Mouse (Mus musculus) macrophage (primary cell): ENCODE measurements around the gene Sp3. TPM values are rescaled to one million over a fixed set of nuclear protein-coding genes. Genes with fewer than 3 reads are reported as not detected.

Experiments used
- H3K27ac ChIP-seq: fragments of 350-480 bp; formaldehyde crosslinking; 2 replicates; pipeline ENCODE4 v1.9.0; 2021
- H3K36me3 ChIP-seq: fragments of 350-480 bp; formaldehyde crosslinking; 2 replicates; pipeline ENCODE4 v1.9.0; 2021; ENCODE audit errors: inconsistent target
- H3K4me3 ChIP-seq: fragments of 350-480 bp; formaldehyde crosslinking; 2 replicates; pipeline ENCODE4 v1.9.0; 2021; ENCODE audit errors: inconsistent target
- H3K79me2 ChIP-seq: fragments of 350-480 bp; formaldehyde crosslinking; 2 replicates; pipeline ENCODE4 v1.9.0; 2021; ENCODE audit errors: inconsistent target
- WGBS: methylation state at CpG from one replicate; pipeline ENCODE4 v1.1.7; 2026; ENCODE audit warnings: inconsistent platforms; ENCODE audit not compliant: missing documents; 5-methylcytosine and 5-hydroxymethylcytosine counted together
- polyA plus RNA-seq: library from polyadenylated mRNA; stranded (reverse); fragments of 250-400 nt; gene quantifications from 3 replicates; pipeline ENCODE4 v1.2.4, GENCODE M21; 2018; ENCODE audit warnings: inconsistent platforms

The Sp3 gene
- polyA plus RNA-seq, 1 experiment from 2014 or later, result 59.1 TPM

- peak overlapping the region; percentile 88 for H3K27ac ChIP-seq
Measured at GRCm38 (mm10) chr2:72981441-72982109, 1.3 kb upstream of the Sp3 start.

GRCm38 (mm10) chr2:72981075-72981420, 802 bp upstream of the Sp3 start:
- Histone ChIP-seq H3K36me3 (no peaks in the 10 kb centered on the region), H3K4me3 (peak overlapping the region; percentile 37), H3K27ac (peak overlapping the region; percentile 88), H3K79me2 (peaks cover 46% of the 10 kb centered on the region)
- WGBS, result 0% methylated on average over 3 of the region's 3 CpGs

More at GRCm38 (mm10) chr2:72981441-72982109, 1.3 kb upstream of the Sp3 start:
- WGBS, result 54% methylated on average over 8 of the region's 9 CpGs
- Histone ChIP-seq H3K36me3 (no peaks in the 10 kb centered on the region), H3K79me2 (peaks cover 40% of the 10 kb centered on the region), H3K4me3 (peak overlapping the region; percentile 37)

- no peak overlapping the region for H3K27ac ChIP-seq
- H3K79me2 ChIP-seq, result peaks cover 60% of the 10 kb centered on the region
- H3K36me3 ChIP-seq, result no peaks in the 10 kb centered on the region
- WGBS, result 1% methylated on average over 16 of the region's 54 CpGs
- H3K4me3 ChIP-seq, result no peak overlapping the region
Measured at GRCm38 (mm10) chr2:72979659-72980071, 581 bp downstream of the Sp3 start.

- Histone ChIP-seq H3K27ac (no peak overlapping the region), H3K4me3 (no peak overlapping the region), H3K79me2 (peaks cover 65% of the 10 kb centered on the region), H3K36me3 (no peaks in the 10 kb centered on the region)
- WGBS, result under 1% methylated on average over 56 of the region's 107 CpGs
Measured at GRCm38 (mm10) chr2:72978901-72979658, 1.2 kb downstream of the Sp3 start.

- Histone ChIP-seq H3K36me3 (no peaks in the 10 kb centered on the region), H3K27ac (peak overlapping the region; percentile 67), H3K79me2 (peaks cover 72% of the 10 kb centered on the region), H3K4me3 (peak overlapping the region; percentile 65)
- 2% methylated on average over 38 of the region's 38 CpGs for WGBS
Measured at GRCm38 (mm10) chr2:72978473-72978872, 1.8 kb downstream of the Sp3 start.

- H3K79me2 ChIP-seq, result peaks cover 76% of the 10 kb centered on the region
- H3K27ac ChIP-seq, result 0 out of 2 replicates have a peak overlapping the region, but pooled peaks have one; percentile 3
- H3K4me3 ChIP-seq, result peak overlapping the region; percentile 65
- H3K36me3 ChIP-seq, result no peaks in the 10 kb centered on the region
- WGBS, result 14% methylated on average over 1 of the region's 1 CpGs
Measured at GRCm38 (mm10) chr2:72977272-72977671, 3.0 kb downstream of the Sp3 start.

- Histone ChIP-seq H3K79me2 (peaks cover 76% of the 10 kb centered on the region), H3K36me3 (peaks cover 12% of the 10 kb centered on the region; the same call in 1 of the 2 replicates), H3K27ac (no peak overlapping the region), H3K4me3 (peak overlapping the region; percentile 65; the same call in 1 of the 2 replicates)
Measured at GRCm38 (mm10) chr2:72976036-72976435, 4.2 kb downstream of the Sp3 start.

GRCm38 (mm10) chr2:72970831-72971230, 9.4 kb downstream of the Sp3 start:
- Histone ChIP-seq H3K36me3 (peaks cover 39% of the 10 kb centered on the region), H3K4me3 (no peak overlapping the region), H3K79me2 (peaks cover 100% of the 10 kb centered on the region), H3K27ac (no peak overlapping the region)
- WGBS, result 87% methylated on average over 6 of the region's 6 CpGs

GRCm38 (mm10) chr2:72970302-72970701, 9.9 kb downstream of the Sp3 start:
- H3K79me2 ChIP-seq, result peaks cover 100% of the 10 kb centered on the region
- no peak overlapping the region for H3K4me3 ChIP-seq
- H3K36me3 ChIP-seq, result peaks cover 39% of the 10 kb centered on the region
- WGBS, result 73% methylated on average over 4 of the region's 4 CpGs
- H3K27ac ChIP-seq, result no peak overlapping the region

- 100% methylated on average over 1 of the region's 1 CpGs for WGBS
- Histone ChIP-seq H3K79me2 (peaks cover 100% of the 10 kb centered on the region), H3K27ac (no peak overlapping the region), H3K36me3 (peaks cover 43% of the 10 kb centered on the region), H3K4me3 (no peak overlapping the region)
Measured at GRCm38 (mm10) chr2:72968536-72968935, 11.7 kb downstream of the Sp3 start.

GRCm38 (mm10) chr2:72965450-72965849, 14.8 kb downstream of the Sp3 start:
- Histone ChIP-seq H3K79me2 (peaks cover 100% of the 10 kb centered on the region), H3K27ac (no peak overlapping the region), H3K4me3 (no peak overlapping the region), H3K36me3 (peaks cover 34% of the 10 kb centered on the region)
- WGBS, result 56% methylated on average over 2 of the region's 2 CpGs

GRCm38 (mm10) chr2:72956415-72956814, 23.8 kb downstream of the Sp3 start:
- no peak overlapping the region for H3K4me3 ChIP-seq
- no peak overlapping the region for H3K27ac ChIP-seq
- H3K79me2 ChIP-seq, result peaks cover 100% of the 10 kb centered on the region
- WGBS, result 97% methylated on average over 3 of the region's 3 CpGs
- peaks cover 53% of the 10 kb centered on the region for H3K36me3 ChIP-seq

GRCm38 (mm10) chr2:72952979-72953378, 27.3 kb downstream of the Sp3 start:
- H3K4me3 ChIP-seq, result no peak overlapping the region
- peaks cover 100% of the 10 kb centered on the region for H3K79me2 ChIP-seq
- H3K27ac ChIP-seq, result no peak overlapping the region
- WGBS, result 98% methylated on average over 3 of the region's 3 CpGs
- H3K36me3 ChIP-seq, result peaks cover 33% of the 10 kb centered on the region

- WGBS, result 100% methylated on average over 1 of the region's 1 CpGs
- peaks cover 36% of the 10 kb centered on the region for H3K36me3 ChIP-seq
- H3K27ac ChIP-seq, result no peak overlapping the region
Measured at GRCm38 (mm10) chr2:72935937-72936336, 44.3 kb downstream of the Sp3 start.

GRCm38 (mm10) chr2:72932186-72932585, 48.1 kb downstream of the Sp3 start:
- no peak overlapping the region for H3K4me3 ChIP-seq
- H3K36me3 ChIP-seq, result peaks cover 16% of the 10 kb centered on the region; the same call in 1 of the 2 replicates
- H3K27ac ChIP-seq, result no peak overlapping the region
- H3K79me2 ChIP-seq, result no peaks in the 10 kb centered on the region

More at GRCm38 (mm10) chr2:72935937-72936336, 44.3 kb downstream of the Sp3 start:
- Histone ChIP-seq H3K4me3 (no peak overlapping the region), H3K79me2 (peaks cover 5% of the 10 kb centered on the region; the same call in 1 of the 2 replicates)
